Mouse (Mus musculus) lung, postnatal 0 days (tissue): ENCODE measurements around the gene Cfdp1.

Source experiments
- CTCF ChIP-seq: IDR thresholded peaks from 2 replicates; pipeline ENCODE4 v1.5.1; 2016; ENCODE audit warnings: antibody characterized with exemption, mild to moderate bottlenecking
- EP300 ChIP-seq: IDR thresholded peaks from 2 replicates; pipeline ENCODE4 v1.6.1; 2016; ENCODE audit warnings: antibody characterized with exemption, mild to moderate bottlenecking, control low read depth

GRCm38 (mm10) chr8:111864648-111865047 lies 10.6 kb upstream of the Cfdp1 start:
- no peak for TF ChIP-seq CTCF
- no peak for TF ChIP-seq EP300
